Mouse (Mus musculus) naive thymus-derived CD4-positive, alpha-beta T cell, adult 2 months (primary cell): Measurements from ENCODE around the gene Olfr878.

Source experiments
- DNase-seq: peaks from one replicate; pipeline ENCODE4 v3.0.0-alpha.2; 2011; ENCODE audit warnings: low read depth

Olfr878 gene

DNA sequence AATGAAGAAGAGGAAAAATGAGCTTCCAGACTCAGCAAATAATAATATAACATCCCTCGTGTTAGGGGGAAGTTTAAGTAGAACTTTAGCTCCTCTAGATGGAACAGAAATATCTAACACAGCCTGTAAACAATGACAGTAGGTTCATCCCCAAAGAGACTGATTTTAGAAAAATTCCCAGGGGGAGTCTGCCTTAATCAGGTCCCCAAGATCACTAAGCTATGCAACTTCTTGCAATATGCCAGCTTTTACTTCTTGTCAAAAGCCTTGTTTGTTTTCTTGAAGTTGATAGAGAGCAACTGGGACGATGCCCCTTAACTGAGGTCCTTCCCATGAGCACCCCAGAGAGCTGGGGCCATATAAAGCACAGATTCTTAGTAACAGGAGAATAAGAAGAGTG, at the start of gene Olfr878:
TSS of gene Olfr878 (plus strand) at position 301 of the 400 bp plus-strand sequence.
- DNase-seq: no peak

DNA sequence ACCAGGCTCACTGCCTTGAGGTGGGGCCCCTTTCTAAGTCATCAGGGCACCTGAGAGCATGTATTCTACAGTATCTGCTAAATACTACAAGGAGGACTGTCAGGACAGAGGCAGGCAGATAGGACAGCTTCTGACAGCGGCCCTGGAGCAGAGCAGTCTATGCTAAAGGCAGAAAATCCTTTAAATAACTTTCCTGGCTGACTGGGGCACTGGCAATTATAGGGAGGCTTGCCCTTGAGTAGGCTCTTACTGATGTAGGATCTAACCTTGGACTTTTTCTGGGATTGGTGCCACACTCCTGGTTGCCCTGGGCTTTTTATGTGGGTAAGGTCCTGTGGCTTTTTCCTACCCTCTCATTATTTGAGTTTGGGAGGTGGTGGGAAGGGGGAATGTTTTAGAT, 47.4 kb upstream of the Olfr878 start:
- no peak for DNase-seq

DNA sequence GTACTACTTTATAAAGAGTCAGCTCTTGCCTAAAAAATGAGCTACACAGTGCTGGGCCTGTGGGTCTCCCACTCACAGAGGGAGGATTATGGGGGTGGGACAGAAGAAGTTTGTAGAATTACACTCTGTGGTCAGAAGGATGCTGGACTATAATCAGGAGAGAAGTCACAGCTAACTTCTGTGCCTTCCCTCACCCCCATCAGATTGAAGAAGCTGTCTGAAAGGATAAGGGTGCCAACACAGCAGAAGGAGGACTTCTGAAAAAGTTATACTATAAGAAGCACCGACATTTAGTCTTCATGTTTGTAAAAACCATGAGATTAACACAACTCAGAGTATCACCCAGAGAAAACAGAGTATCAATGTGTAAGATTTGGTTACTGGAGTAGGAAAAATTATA, 46.5 kb upstream of the Olfr878 start:
- no peak for DNase-seq

DNA sequence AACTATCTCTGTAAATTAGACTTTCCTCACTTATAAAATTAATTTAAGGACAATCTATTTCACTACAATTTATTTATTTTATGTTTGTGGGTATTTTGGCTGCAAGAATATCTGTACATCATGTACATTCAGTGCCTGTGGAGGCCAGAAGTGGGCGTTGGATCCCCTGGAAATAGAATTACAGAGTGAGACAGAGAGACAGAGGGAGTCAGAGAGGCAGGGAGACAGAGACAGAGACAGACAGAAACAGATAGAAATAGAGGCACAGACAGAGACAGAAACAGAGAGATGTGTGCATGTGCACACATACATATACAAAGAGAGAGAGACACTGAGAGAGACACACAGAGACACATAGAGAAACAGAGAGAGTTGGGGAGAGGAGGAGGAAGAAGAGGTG, 46.1 kb upstream of the Olfr878 start:
- no peak for DNase-seq

DNA sequence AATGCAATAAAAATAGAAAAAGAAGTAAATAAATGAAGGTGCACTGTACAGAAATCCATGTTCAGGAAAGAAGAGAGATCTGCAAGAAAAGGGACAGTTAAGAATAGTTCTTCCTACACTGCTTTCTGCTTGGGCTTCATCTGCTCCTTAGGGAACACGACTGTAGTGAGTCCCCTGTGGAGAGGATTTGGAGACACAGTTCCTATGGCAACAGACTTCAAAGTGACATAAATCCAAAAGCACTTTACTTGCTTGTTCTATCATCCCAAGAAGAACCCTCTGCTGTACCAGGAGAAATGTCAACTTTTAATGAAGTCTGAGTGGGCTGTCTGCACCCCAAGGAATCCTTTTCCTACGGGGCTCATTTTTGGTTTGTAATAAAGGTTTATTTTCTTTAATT, 26.7 kb upstream of the Olfr878 start:
- DNase-seq: no peak

DNA sequence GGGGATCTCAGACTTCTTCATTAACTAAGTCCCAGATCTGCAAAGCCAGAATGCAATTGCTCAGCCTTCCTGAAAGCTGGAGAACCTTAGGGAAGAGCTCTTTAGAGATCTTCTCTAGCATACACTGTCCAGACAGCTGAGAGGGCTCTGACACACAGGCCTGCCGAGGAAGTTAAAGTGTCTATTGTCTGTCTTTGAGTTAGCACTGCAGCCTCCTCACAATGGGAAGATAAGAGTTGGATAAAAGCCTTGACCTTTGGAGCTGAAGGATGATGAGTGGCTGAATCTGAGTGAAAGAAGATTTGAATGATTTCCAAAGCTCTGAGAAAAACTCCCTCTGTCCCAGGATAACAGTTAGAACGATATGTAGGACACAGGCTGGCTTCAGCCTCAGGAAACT, 21.0 kb upstream of the Olfr878 start, which contains the start of gene Olfr145:
TSS of gene Olfr145 (plus strand) at position 64 of the 400 bp plus-strand sequence.
- DNase-seq: no peak

- DNase-seq: no peak
Observed at GRCm38 (mm10) chr9:37905555-37905954, 12.1 kb upstream of the Olfr878 start.

DNA sequence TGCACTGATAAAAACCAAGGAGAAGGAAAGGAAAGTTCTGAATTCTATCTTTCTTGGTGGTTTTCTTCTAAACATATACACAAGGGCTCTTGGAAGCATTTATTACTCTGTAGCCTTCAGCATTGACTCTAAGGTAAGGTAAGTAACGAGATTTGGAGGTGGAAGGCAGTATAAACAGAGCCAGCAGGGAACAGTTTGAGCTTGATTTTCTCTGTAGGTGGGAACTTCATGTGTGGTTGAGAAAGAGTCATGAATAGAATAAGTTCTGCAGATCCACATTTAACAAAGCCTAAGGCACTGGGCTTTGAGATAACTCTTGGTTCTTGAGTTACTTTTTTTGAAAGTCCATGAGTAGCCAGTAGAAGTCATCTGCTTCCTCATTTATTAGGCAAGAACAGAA, 378 bp downstream of the Olfr878 start:
- DNase-seq: no peak

DNA sequence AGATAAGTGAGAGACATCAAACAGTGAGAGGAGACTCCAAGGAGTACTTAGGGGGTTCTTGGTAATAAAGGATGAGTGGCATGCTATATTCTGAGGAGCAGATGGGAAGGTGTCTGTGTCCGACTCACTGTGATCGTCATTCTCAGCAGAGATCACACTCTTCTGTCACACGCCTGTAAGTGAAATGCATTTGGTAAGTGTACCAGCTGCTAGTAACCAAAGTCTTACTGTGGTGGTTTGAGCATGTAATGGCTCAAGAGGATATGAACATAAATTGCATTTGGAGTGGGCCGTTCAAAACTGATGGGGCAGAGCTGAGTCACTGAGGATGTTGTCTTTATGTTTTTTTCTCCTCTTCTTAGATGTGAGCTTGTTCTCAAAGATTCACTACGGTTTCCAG, 6.6 kb downstream of the Olfr878 start:
- DNase-seq: no peak

- DNase-seq: no peak
Observed at GRCm38 (mm10) chr9:37925445-37925844, 7.8 kb downstream of the Olfr878 start.

- no peak for DNase-seq
Observed at GRCm38 (mm10) chr9:37926019-37927013, 8.7 kb downstream of the Olfr878 start.

DNA sequence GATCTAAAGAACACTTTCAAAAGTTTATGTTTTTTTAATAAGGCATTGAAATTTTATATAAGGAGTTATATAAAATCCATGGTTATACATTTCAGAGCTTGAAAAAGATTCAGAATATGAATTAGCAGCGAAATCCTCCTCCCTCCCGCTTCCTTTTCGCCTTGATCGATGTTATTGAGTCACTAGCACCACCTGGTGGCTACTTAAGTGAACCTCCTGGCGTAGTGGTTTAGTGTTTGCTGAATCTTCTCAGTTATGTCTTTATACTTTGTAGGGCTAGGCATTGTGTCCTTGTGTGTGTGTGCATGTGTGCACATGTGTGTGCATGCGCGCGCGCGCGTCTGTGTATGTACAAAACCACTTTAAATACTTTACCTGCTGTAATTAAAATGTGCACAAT, 14.9 kb downstream of the Olfr878 start:
- DNase-seq: peak; percentile 21

- no peak for DNase-seq
Observed at GRCm38 (mm10) chr9:37934146-37934545, 16.5 kb downstream of the Olfr878 start.

DNA sequence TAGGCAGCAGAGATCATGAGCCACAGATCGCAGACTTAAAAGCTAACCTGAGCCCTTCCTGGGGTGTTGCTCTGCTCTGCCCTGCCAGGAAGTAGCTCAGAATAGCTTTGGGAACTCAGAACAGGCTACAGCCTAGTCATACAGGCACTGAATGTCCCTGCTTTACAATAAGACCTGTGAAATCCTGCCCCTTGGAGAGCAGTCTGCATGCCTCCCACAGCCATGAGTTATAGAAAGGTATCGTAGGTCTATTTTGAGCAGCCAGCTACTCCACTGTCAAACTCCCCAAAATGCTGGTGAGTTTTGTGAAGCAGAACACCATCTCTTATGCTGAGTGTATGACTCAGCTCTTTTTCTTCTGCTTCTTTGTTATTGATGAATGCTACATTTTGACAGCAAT, 23.5 kb downstream of the Olfr878 start:
- no peak for DNase-seq
